Mouse (Mus musculus) testis, adult 2 months (tissue): ENCODE data around the gene Atp5mpl.

Experiments used
- CTCF ChIP-seq: fragments of 200-500 bp; IDR thresholded peaks from 2 replicates; pipeline ENCODE4 v1.5.1; 2012; ENCODE audit warnings: low read depth, mild to moderate bottlenecking, inconsistent platforms, low read length, moderate library complexity; ENCODE audit not compliant: control insufficient read depth, insufficient read depth, insufficient replicate concordance
- POLR2A ChIP-seq: fragments of 200-500 bp; IDR thresholded peaks from 2 replicates; pipeline ENCODE4 v1.6.1; 2012; ENCODE audit warnings: low read depth, mild to moderate bottlenecking, inconsistent platforms, low read length, moderate library complexity; ENCODE audit not compliant: control insufficient read depth

- no peak for TF ChIP-seq POLR2A
- TF ChIP-seq CTCF: no peak
Observed at GRCm38 (mm10) chr12:111995161-111995560, 28.4 kb upstream of the Atp5mpl start.
